Mouse (Mus musculus) midbrain, postnatal 0 days (tissue): ENCODE measurements at regions not wholly inside any gene's neighbourhood (a gene's known extent, or its start where the extent isn't known, plus 50 kb on each side); places are given as distances from the start of the nearest gene placed in this dataset.

Experiments used
- ATAC-seq: fragments of 200-750 bp; cut with Nextera tagmentation; 2 replicates; pipeline ENCODE4 v1.8.0; 2017; ENCODE audit warnings: moderate number of reproducible peaks, mild to moderate bottlenecking, moderate TSS enrichment, moderate library complexity; ENCODE audit not compliant: low FRiP score
- DNase-seq: peaks from one replicate; pipeline ENCODE4 v3.0.0-alpha.2; 2015; ENCODE audit warnings: low spot score
- H3K27ac ChIP-seq: fragments of 300-500 bp; sonication (generic); 2 replicates; pipeline ENCODE4 v1.5.1; 2014; ENCODE audit warnings: low read depth, mild to moderate bottlenecking, low read length, mixed read lengths
- H3K27me3 ChIP-seq: fragments of 300-500 bp; sonication (generic); 2 replicates; pipeline ENCODE4 v1.6.1; 2014; ENCODE audit warnings: low read length, control low read depth, mixed read lengths; ENCODE audit not compliant: insufficient read depth
- H3K36me3 ChIP-seq: fragments of 300-500 bp; sonication (generic); 2 replicates; pipeline ENCODE4 v1.6.1; 2014; ENCODE audit warnings: low read length, control low read depth, mixed read lengths; ENCODE audit not compliant: insufficient read depth
- H3K4me1 ChIP-seq: fragments of 300-500 bp; sonication (generic); 2 replicates; pipeline ENCODE4 v1.6.1; 2014; ENCODE audit warnings: mild to moderate bottlenecking, control low read depth, antibody characterized with exemption, low read length, mixed read lengths; ENCODE audit not compliant: insufficient read depth
- H3K4me2 ChIP-seq: fragments of 300-500 bp; sonication (generic); 2 replicates; pipeline ENCODE4 v1.6.1; 2014; ENCODE audit warnings: low read depth, mild to moderate bottlenecking, low read length, mixed read lengths; ENCODE audit not compliant: poor library complexity, severe bottlenecking
- H3K4me3 ChIP-seq: fragments of 300-500 bp; sonication (generic); 2 replicates; pipeline ENCODE4 v1.5.1; 2014; ENCODE audit warnings: low read depth, mild to moderate bottlenecking, low read length, moderate library complexity
- H3K9ac ChIP-seq: fragments of 300-500 bp; sonication (generic); replicated peaks from 2 replicates; pipeline ENCODE4 v1.6.1; 2014; ENCODE audit warnings: mild to moderate bottlenecking, low read length, moderate library complexity, mixed read lengths; ENCODE audit not compliant: poor library complexity, severe bottlenecking
- H3K9me3 ChIP-seq: fragments of 300-500 bp; sonication (generic); 2 replicates; pipeline ENCODE4 v1.6.1; 2016; ENCODE audit warnings: low read length, control low read depth
- CTCF ChIP-seq: IDR thresholded peaks from 2 replicates; pipeline ENCODE4 v1.5.1; 2016; ENCODE audit warnings: antibody characterized with exemption, mild to moderate bottlenecking
- WGBS: fragments of 180-500 bp; shearing (Covaris S2); extraction: QIAGEN DNeasy Blood & Tissue Kit; methylation state at CpG from one replicate; pipeline ENCODE4 v1.1.7; 2014; 5-methylcytosine and 5-hydroxymethylcytosine counted together

GRCm38 (mm10) chr14:72864792-72865191, 155.0 kb upstream of the Fndc3a start:
- Histone ChIP-seq H3K4me3 (no peak overlapping the region), H3K4me1 (0 out of 2 replicates have a peak, but pooled peaks cover 2% of the 10 kb centered on the region), H3K4me2 (no peak overlapping the region), H3K27me3 (no peaks in the 10 kb centered on the region), H3K9me3 (no peaks in the 10 kb centered on the region), H3K27ac (no peak overlapping the region), H3K36me3 (no peaks in the 10 kb centered on the region), H3K9ac (no peak overlapping the region)
- DNase-seq (no peak), ATAC-seq (no peak)
- no peak for TF ChIP-seq CTCF
- 91% methylated on average over 4 of the region's 4 CpGs for WGBS

GRCm38 (mm10) chr14:72864130-72864529, 154.3 kb upstream of the Fndc3a start:
- H3K9ac ChIP-seq, result no peak overlapping the region
- no peak for DNase-seq
- 65% methylated on average over 5 of the region's 5 CpGs for WGBS

GRCm38 (mm10) chr14:72862806-72863526, 153.2 kb upstream of the Fndc3a start:
- no peak for TF ChIP-seq CTCF
- Histone ChIP-seq H3K9ac (no peak overlapping the region), H3K27me3 (no peaks in the 10 kb centered on the region), H3K4me1 (no peaks in the 10 kb centered on the region), H3K27ac (no peak overlapping the region), H3K4me2 (no peak overlapping the region), H3K36me3 (no peaks in the 10 kb centered on the region), H3K9me3 (no peaks in the 10 kb centered on the region), H3K4me3 (no peak overlapping the region)
- DNase-seq (no peak), ATAC-seq (no peak)
- WGBS, result 80% methylated on average over 7 of the region's 7 CpGs

More at GRCm38 (mm10) chr14:72864130-72864529, 154.3 kb upstream of the Fndc3a start:
- no peak for ATAC-seq
- Histone ChIP-seq H3K27me3 (no peaks in the 10 kb centered on the region), H3K27ac (no peak overlapping the region), H3K4me2 (no peak overlapping the region), H3K4me1 (no peaks in the 10 kb centered on the region), H3K4me3 (no peak overlapping the region), H3K9me3 (no peaks in the 10 kb centered on the region), H3K36me3 (no peaks in the 10 kb centered on the region)
- no peak for TF ChIP-seq CTCF

GRCm38 (mm10) chr14:72854226-72854625, 144.4 kb upstream of the Fndc3a start:
- no peak overlapping the region for H3K4me3 ChIP-seq
- TF ChIP-seq CTCF, result no peak
- DNase-seq (no peak), ATAC-seq (no peak)
- H3K27me3 ChIP-seq, result no peaks in the 10 kb centered on the region
- H3K9me3 ChIP-seq, result no peaks in the 10 kb centered on the region
- no peaks in the 10 kb centered on the region for H3K4me1 ChIP-seq
- H3K4me2 ChIP-seq, result no peak overlapping the region
- H3K9ac ChIP-seq, result no peak overlapping the region
- H3K36me3 ChIP-seq, result no peaks in the 10 kb centered on the region
- H3K27ac ChIP-seq, result no peak overlapping the region
- WGBS, result 89% methylated on average over 1 of the region's 1 CpGs

GRCm38 (mm10) chr14:72853104-72853503, 143.3 kb upstream of the Fndc3a start:
- Histone ChIP-seq H3K27ac (no peak overlapping the region), H3K9me3 (no peaks in the 10 kb centered on the region), H3K4me2 (no peak overlapping the region), H3K4me3 (no peak overlapping the region), H3K27me3 (no peaks in the 10 kb centered on the region), H3K36me3 (no peaks in the 10 kb centered on the region), H3K4me1 (no peaks in the 10 kb centered on the region), H3K9ac (no peak overlapping the region)
- no peak for TF ChIP-seq CTCF
- WGBS, result 88% methylated on average over 3 of the region's 3 CpGs
- no peak for ATAC-seq
- no peak for DNase-seq

- Histone ChIP-seq H3K9ac (no peak overlapping the region), H3K9me3 (no peaks in the 10 kb centered on the region), H3K36me3 (no peaks in the 10 kb centered on the region), H3K27ac (no peak overlapping the region), H3K27me3 (no peaks in the 10 kb centered on the region), H3K4me1 (peaks cover 5% of the 10 kb centered on the region; the same call in 1 of the 2 replicates), H3K4me3 (no peak overlapping the region), H3K4me2 (no peak overlapping the region)
- no peak for TF ChIP-seq CTCF
- WGBS, result 71% methylated on average over 3 of the region's 3 CpGs
- ATAC-seq, result no peak
- no peak for DNase-seq
These were observed 141.1 kb upstream of the Fndc3a start for GRCm38 (mm10) chr14:72850884-72851283.
